Mouse (Mus musculus) myocyte (in vitro differentiated cells): ENCODE measurements around the gene Otud3.

Experiments
- E2F4 ChIP-seq: IDR thresholded peaks from one replicate; pipeline ENCODE4 v1.6.1; 2011; ENCODE audit warnings: mild to moderate bottlenecking, control low read depth, moderate library complexity; ENCODE audit not compliant: insufficient read depth
- POLR2A ChIP-seq: IDR thresholded peaks from one replicate; pipeline ENCODE4 v1.6.1; 2011; ENCODE audit warnings: low read depth, mild to moderate bottlenecking, control low read depth, moderate library complexity; ENCODE audit not compliant: insufficient read length
- SRF ChIP-seq: IDR thresholded peaks from one replicate; pipeline ENCODE4 v1.6.1; 2011; ENCODE audit warnings: low read depth; ENCODE audit not compliant: control insufficient read depth, insufficient read length
- TCF12 ChIP-seq: IDR thresholded peaks from one replicate; pipeline ENCODE4 v1.6.1; 2011; ENCODE audit warnings: mild to moderate bottlenecking, control low read depth; ENCODE audit not compliant: poor library complexity, insufficient read depth, severe bottlenecking

DNA sequence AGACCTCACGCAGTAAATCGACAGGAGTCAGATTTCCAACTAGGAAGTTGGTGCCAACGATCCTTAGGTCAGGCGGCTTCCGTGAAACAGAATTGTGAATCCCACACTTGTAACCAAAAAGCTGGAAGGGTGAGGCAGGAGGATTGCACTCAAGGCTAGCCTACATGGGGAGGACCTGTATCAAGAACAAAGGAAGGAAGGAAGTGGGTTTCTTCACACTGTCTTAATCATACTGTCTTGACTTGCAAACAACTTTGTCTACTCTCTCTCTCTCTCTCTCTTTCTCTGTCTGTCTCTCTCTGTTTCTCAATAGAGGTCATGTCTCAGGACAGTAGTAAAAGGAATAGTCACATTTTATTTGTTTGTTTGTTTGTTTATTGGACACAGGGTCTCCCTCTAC is 49.0 kb upstream of the Otud3 start:
- no peak for TF ChIP-seq POLR2A
- no peak for TF ChIP-seq TCF12
- TF ChIP-seq E2F4, result no peak
- TF ChIP-seq SRF, result no peak
